Mouse (Mus musculus): ENCODE measurements around the gene Gm156. TPM values are rescaled to one million over a fixed set of nuclear protein-coding genes. Genes with fewer than 3 reads are reported as not detected.
"Not testable (repeated sequence)": the region's sequence is repeated elsewhere in the genome, so short reads cannot be mapped to it uniquely, and the experiment has no call there.

Gene Gm156
- polyA plus RNA-seq (2014; fragmentation: Nextera tagmentation; extraction: Ambion mirVana), result not detected in 2 replicates

- not testable (repeated sequence) for ATAC-seq (ENCODE audit: low read depth); H3K27me3 ChIP-seq (ENCODE audit: control insufficient read depth, insufficient read depth, low read length); H3K4me3 ChIP-seq (ENCODE audit: low read depth, low read length); H3K9ac ChIP-seq (replicated peaks; ENCODE audit: low read depth, low read length); H3K4me2 ChIP-seq (ENCODE audit: low read depth, low read length); H3K4me1 ChIP-seq (ENCODE audit: control insufficient read depth, insufficient read depth, low read length); H3K27ac ChIP-seq (ENCODE audit: low read depth, low read length); H3K36me3 ChIP-seq (ENCODE audit: control insufficient read depth, insufficient read depth, low read length); H3K9me3 ChIP-seq (ENCODE audit: control insufficient read depth, low read length)
- 94% methylated on average over 3 of the region's 3 CpGs for WGBS
These were observed at the start of gene Gm156 for GRCm38 (mm10) chr6:129784170-129784569. Gene Gm156 (minus strand): TSS chr6:129784270.

DNA sequence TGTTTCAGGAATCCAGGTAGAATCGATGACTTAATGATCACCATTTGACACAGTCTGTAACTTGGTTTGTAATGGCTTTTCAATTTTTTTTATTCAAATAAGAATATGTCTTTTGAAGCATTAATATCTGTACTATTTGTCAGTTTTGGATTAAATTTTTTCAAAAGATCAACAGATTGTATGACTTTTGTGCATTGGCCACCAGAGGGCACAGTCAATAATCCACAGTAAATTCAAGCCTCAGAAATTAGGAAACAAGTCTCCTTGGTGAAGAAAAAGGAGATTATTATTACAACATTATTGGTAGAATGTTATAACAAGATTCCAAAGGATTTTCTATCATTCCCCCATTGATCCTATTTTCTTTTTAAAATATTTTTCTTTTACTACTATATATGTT is 41.5 kb upstream of the Gm156 start:
- 91% methylated on average over 1 of the region's 1 CpGs for WGBS
- H3K27ac ChIP-seq (ENCODE audit: low read depth, low read length), result no peak overlapping the region
- H3K36me3 ChIP-seq (ENCODE audit: control insufficient read depth, insufficient read depth, low read length), result no peaks in the 10 kb centered on the region

GRCm38 (mm10) chr6:129824004-129824403 is 39.9 kb upstream of the Gm156 start:
- Histone ChIP-seq H3K4me1 (ENCODE audit: control insufficient read depth, insufficient read depth, low read length) (no peaks in the 10 kb centered on the region), H3K9ac (replicated peaks; ENCODE audit: low read depth, low read length) (no peak overlapping the region), H3K36me3 (ENCODE audit: control insufficient read depth, insufficient read depth, low read length) (no peaks in the 10 kb centered on the region), H3K9me3 (ENCODE audit: control insufficient read depth, low read length) (no peaks in the 10 kb centered on the region), H3K27ac (ENCODE audit: low read depth, low read length) (no peak overlapping the region), H3K4me2 (ENCODE audit: low read depth, low read length) (no peak overlapping the region), H3K27me3 (ENCODE audit: control insufficient read depth, insufficient read depth, low read length) (no peaks in the 10 kb centered on the region), H3K4me3 (ENCODE audit: low read depth, low read length) (no peak overlapping the region)
- 86% methylated on average over 1 of the region's 1 CpGs for WGBS
- ATAC-seq (ENCODE audit: low read depth), result no peak

More for the DNA sequence above, 41.5 kb upstream of the Gm156 start:
- H3K4me3 ChIP-seq (ENCODE audit: low read depth, low read length), result no peak overlapping the region
- no peaks in the 10 kb centered on the region for H3K9me3 ChIP-seq (ENCODE audit: control insufficient read depth, low read length)
- ATAC-seq (ENCODE audit: low read depth), result no peak
- no peaks in the 10 kb centered on the region for H3K27me3 ChIP-seq (ENCODE audit: control insufficient read depth, insufficient read depth, low read length)
- H3K4me2 ChIP-seq (ENCODE audit: low read depth, low read length), result no peak overlapping the region
- no peak overlapping the region for H3K9ac ChIP-seq (replicated peaks; ENCODE audit: low read depth, low read length)
- no peaks in the 10 kb centered on the region for H3K4me1 ChIP-seq (ENCODE audit: control insufficient read depth, insufficient read depth, low read length)

- no peak for ATAC-seq (ENCODE audit: low read depth)
- no peak overlapping the region for H3K4me3 ChIP-seq (ENCODE audit: low read depth, low read length)
- no peak overlapping the region for H3K4me2 ChIP-seq (ENCODE audit: low read depth, low read length)
- no peaks in the 10 kb centered on the region for H3K9me3 ChIP-seq (ENCODE audit: control insufficient read depth, low read length)
- no peak overlapping the region for H3K9ac ChIP-seq (replicated peaks; ENCODE audit: low read depth, low read length)
- no peaks in the 10 kb centered on the region for H3K36me3 ChIP-seq (ENCODE audit: control insufficient read depth, insufficient read depth, low read length)
- WGBS, result 75% methylated on average over 3 of the region's 3 CpGs
- no peaks in the 10 kb centered on the region for H3K4me1 ChIP-seq (ENCODE audit: control insufficient read depth, insufficient read depth, low read length)
- no peak overlapping the region for H3K27ac ChIP-seq (ENCODE audit: low read depth, low read length)
- H3K27me3 ChIP-seq (ENCODE audit: control insufficient read depth, insufficient read depth, low read length), result no peaks in the 10 kb centered on the region
These were observed 33.7 kb upstream of the Gm156 start for GRCm38 (mm10) chr6:129817731-129818130.

GRCm38 (mm10) chr6:129747654-129748032 is 36.4 kb downstream of the Gm156 start:
- WGBS, result 83% methylated on average over 3 of the region's 3 CpGs
- no peak for ATAC-seq (ENCODE audit: low read depth)
- Histone ChIP-seq H3K36me3 (ENCODE audit: control insufficient read depth, insufficient read depth, low read length) (no peaks in the 10 kb centered on the region), H3K4me3 (ENCODE audit: low read depth, low read length) (no peak overlapping the region), H3K9ac (replicated peaks; ENCODE audit: low read depth, low read length) (no peak overlapping the region), H3K4me1 (ENCODE audit: control insufficient read depth, insufficient read depth, low read length) (no peaks in the 10 kb centered on the region), H3K27me3 (ENCODE audit: control insufficient read depth, insufficient read depth, low read length) (no peaks in the 10 kb centered on the region), H3K27ac (ENCODE audit: low read depth, low read length) (no peak overlapping the region), H3K4me2 (ENCODE audit: low read depth, low read length) (no peak overlapping the region), H3K9me3 (ENCODE audit: control insufficient read depth, low read length) (no peaks in the 10 kb centered on the region)

DNA sequence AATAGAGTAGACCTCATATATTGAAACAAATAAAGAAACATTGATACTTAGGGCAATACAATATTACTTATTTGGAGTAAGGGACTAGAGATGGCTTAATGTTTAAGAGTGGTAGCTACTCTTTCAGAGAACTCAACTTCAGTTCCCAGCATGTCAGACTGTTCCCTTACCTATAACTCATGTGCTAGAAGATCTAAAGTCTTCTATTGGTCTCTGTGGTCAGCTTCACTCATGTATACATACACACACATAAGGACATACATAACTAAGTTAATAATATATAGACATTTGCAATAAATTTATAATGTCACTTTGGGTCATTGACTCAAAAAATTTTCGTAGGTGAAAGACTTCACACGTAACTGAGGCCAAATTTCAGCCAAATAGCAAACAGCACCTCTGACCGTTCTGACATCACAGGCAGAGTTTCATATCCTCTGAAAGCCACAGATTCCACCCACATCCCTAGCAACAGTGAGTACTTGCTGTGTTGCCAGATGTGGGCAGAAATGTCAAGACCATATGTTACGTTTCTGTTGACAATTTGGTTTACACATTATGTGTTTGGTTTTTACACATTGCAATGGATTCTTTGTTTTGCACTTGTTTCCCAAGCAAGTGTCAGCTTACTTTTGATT is 36.9 kb downstream of the Gm156 start:
- 86% methylated on average over 4 of the region's 4 CpGs for WGBS
- H3K27ac ChIP-seq (ENCODE audit: low read depth, low read length), result no peak overlapping the region
- H3K4me2 ChIP-seq (ENCODE audit: low read depth, low read length), result no peak overlapping the region
- no peak overlapping the region for H3K4me3 ChIP-seq (ENCODE audit: low read depth, low read length)
- no peak for ATAC-seq (ENCODE audit: low read depth)
- H3K4me1 ChIP-seq (ENCODE audit: control insufficient read depth, insufficient read depth, low read length), result no peaks in the 10 kb centered on the region
- H3K9me3 ChIP-seq (ENCODE audit: control insufficient read depth, low read length), result no peaks in the 10 kb centered on the region
- H3K27me3 ChIP-seq (ENCODE audit: control insufficient read depth, insufficient read depth, low read length), result no peaks in the 10 kb centered on the region
- no peak overlapping the region for H3K9ac ChIP-seq (replicated peaks; ENCODE audit: low read depth, low read length)
- no peaks in the 10 kb centered on the region for H3K36me3 ChIP-seq (ENCODE audit: control insufficient read depth, insufficient read depth, low read length)

GRCm38 (mm10) chr6:129746151-129746550 is 37.9 kb downstream of the Gm156 start:
- Histone ChIP-seq H3K9me3 (ENCODE audit: control insufficient read depth, low read length) (no peaks in the 10 kb centered on the region), H3K4me1 (ENCODE audit: control insufficient read depth, insufficient read depth, low read length) (no peaks in the 10 kb centered on the region), H3K4me2 (ENCODE audit: low read depth, low read length) (no peak overlapping the region), H3K4me3 (ENCODE audit: low read depth, low read length) (no peak overlapping the region), H3K9ac (replicated peaks; ENCODE audit: low read depth, low read length) (no peak overlapping the region), H3K27me3 (ENCODE audit: control insufficient read depth, insufficient read depth, low read length) (no peaks in the 10 kb centered on the region), H3K36me3 (ENCODE audit: control insufficient read depth, insufficient read depth, low read length) (no peaks in the 10 kb centered on the region), H3K27ac (ENCODE audit: low read depth, low read length) (no peak overlapping the region)
- no peak for ATAC-seq (ENCODE audit: low read depth)
- WGBS, result 75% methylated on average over 3 of the region's 3 CpGs

- H3K36me3 ChIP-seq (ENCODE audit: control insufficient read depth, insufficient read depth, low read length), result no peaks in the 10 kb centered on the region
- ATAC-seq (ENCODE audit: low read depth), result no peak
These were observed 43.9 kb downstream of the Gm156 start, which contains the start of gene Klri2 for GRCm38 (mm10) chr6:129740069-129740721. Gene Klri2 (minus strand): TSS chr6:129740484.

DNA sequence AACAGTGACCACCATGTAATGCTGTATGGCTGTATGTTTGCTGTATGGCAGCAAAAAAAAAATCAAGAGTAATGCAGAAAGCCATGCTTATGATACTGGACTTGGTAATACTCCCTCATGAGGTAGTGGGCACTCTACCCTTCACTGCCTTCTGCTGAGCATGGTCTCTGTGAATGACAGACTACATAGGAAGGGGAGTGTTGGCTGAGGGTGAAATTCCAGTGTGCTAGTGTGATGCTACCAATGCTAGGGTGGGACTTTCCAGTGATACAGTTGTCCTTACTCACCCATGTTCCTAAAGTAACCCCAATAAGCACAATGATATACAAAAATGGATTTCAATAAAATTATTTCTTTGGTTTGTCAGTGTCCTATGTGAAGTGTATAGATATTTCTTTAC is 47.7 kb downstream of the Gm156 start:
- no peaks in the 10 kb centered on the region for H3K27me3 ChIP-seq (ENCODE audit: control insufficient read depth, insufficient read depth, low read length)
- no peak for ATAC-seq (ENCODE audit: low read depth)
- no peaks in the 10 kb centered on the region for H3K4me1 ChIP-seq (ENCODE audit: control insufficient read depth, insufficient read depth, low read length)
- H3K27ac ChIP-seq (ENCODE audit: low read depth, low read length), result no peak overlapping the region
- H3K36me3 ChIP-seq (ENCODE audit: control insufficient read depth, insufficient read depth, low read length), result no peaks in the 10 kb centered on the region
- H3K9ac ChIP-seq (replicated peaks; ENCODE audit: low read depth, low read length), result no peak overlapping the region
- H3K4me2 ChIP-seq (ENCODE audit: low read depth, low read length), result no peak overlapping the region
- no peaks in the 10 kb centered on the region for H3K9me3 ChIP-seq (ENCODE audit: control insufficient read depth, low read length)
- H3K4me3 ChIP-seq (ENCODE audit: low read depth, low read length), result no peak overlapping the region

More at GRCm38 (mm10) chr6:129740069-129740721, 43.9 kb downstream of the Gm156 start, which contains the start of gene Klri2:
- Histone ChIP-seq H3K9me3 (ENCODE audit: control insufficient read depth, low read length) (no peaks in the 10 kb centered on the region), H3K9ac (replicated peaks; ENCODE audit: low read depth, low read length) (no peak within 1 kb of the TSS), H3K4me3 (ENCODE audit: low read depth, low read length) (no peak within 1 kb of the TSS), H3K27me3 (ENCODE audit: control insufficient read depth, insufficient read depth, low read length) (no peaks in the 10 kb centered on the region), H3K27ac (ENCODE audit: low read depth, low read length) (no peak within 1 kb of the TSS), H3K4me1 (ENCODE audit: control insufficient read depth, insufficient read depth, low read length) (no peaks in the 10 kb centered on the region), H3K4me2 (ENCODE audit: low read depth, low read length) (no peak within 1 kb of the TSS)
- 78% methylated on average over 2 of the region's 2 CpGs for WGBS

Data from neural tube, embryonic 14.5 days (tissue).